Mouse (Mus musculus) MEL-GATA-1-ER (cell line): ENCODE data around the gene Agt.

ENCODE experiments used
- DNase-seq: peaks from one replicate; pipeline ENCODE4 v3.0.0-alpha.2; 2012; ENCODE audit warnings: low read depth; ENCODE audit errors: extremely low read depth

Gene Agt

DNA sequence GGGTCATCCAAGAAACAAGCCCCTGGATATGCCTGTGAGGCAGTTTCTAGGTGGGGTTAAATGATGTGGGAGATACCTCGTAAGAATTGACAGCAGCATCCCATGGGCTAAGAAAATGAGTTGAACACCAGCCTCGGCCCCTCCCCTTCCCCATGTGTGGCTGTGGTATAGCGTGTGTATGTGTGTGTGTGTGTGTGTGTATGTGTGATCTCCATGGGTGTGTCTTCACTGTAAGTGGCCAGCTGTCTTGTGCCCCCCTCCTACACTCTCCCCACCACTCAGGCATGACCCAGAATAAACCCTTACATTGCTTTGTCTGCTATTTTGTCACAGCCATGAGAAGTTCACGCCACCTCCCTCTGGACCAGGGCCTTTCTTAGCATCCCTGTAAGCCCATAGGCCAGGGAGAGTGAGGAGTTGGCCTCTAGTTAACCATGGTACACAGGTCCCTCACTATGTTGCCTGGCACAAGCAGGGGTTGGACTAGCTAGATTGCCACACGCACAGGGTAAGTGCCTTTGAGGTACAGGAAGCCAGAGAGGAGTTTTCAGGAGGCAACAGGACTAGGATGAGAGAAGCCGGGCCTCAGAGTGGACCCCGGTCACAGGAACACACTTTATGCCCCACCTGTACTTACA is 14.3 kb downstream of the Agt start:
- no peak for DNase-seq

GRCm38 (mm10) chr8:124551011-124551661 is 18.4 kb downstream of the Agt start:
- DNase-seq: no peak

DNA sequence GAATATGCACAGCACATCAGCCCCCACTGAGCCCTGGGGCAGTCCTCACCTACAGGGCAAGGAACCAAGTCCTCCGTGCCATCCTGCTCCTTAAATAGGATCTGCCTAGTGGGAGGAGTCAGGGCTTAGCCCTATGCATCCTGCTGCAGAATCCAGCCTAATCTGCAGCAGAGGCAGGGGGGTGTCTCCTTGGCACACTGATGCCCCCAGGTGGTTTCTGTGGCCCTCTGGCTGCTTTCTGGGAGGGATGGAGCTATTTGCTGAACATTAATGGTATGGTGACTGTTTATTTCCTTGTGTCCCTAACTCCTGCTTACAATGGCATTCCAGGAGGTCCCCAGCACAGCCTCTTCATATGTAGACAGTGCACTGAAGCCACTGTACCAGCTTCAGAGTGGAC is 21.3 kb downstream of the Agt start:
- no peak for DNase-seq

- DNase-seq: no peak
Observed at GRCm38 (mm10) chr8:124547269-124547668, 22.2 kb downstream of the Agt start.

DNA sequence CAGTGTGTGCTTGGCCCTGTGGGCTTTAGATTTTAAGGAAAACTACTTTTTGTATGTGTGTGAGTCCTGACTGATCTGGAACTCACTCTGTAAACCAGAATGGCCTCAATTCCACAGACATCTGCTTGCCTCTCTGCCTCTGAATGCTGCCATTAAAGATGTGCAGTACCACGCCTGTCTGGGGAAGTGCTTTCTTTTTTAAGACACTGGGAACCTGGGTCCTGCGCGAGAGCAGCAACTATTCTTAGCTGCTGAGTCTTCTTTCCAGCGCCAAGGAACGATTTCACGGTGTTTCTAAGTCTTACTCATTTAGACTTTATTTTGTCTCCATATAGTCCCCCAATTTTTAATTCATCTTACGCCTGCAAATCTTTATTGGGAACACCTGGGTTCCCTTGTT is 22.7 kb downstream of the Agt start:
- DNase-seq: no peak

- no peak for DNase-seq
Observed at GRCm38 (mm10) chr8:124546371-124546770, 23.1 kb downstream of the Agt start.

DNA sequence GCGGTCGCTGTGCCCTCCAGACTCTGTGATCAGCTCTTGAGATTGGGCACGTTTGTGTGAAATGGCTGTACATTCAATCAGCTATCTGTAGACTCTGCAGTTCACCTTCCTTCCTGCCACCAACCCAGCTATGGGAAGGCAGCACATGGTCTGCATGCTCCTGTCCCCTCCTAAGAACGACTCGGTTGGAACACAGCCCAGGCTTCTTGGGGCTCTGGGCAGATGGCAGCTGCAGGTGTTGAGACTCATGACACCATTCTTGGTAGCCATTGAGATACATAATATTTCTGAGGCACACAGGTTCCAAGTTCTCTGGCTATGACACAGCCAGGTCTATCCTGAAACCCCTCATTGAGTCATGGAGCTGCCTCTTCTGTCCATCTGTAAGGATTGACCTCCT is 26.2 kb downstream of the Agt start:
- DNase-seq: no peak

DNA sequence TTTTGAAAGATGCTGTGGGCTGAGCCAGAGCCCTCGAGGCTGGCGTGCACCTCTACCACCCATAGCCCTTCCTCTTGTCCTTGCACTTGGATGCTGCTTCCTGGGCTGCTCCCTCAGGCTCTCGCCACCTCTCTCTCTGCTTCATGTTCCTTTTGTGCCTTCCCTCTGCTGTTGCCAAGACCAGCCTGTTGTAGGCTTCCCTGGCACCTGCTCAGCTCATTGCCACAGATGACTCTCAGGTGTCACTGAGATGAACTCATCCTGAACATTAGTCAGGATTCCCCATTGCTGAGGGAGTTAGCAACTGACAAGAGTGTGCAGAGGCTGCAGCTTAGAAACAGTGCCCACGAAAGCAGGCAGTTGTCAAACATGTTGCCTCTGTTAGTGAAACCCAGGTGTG is 27.5 kb downstream of the Agt start:
- no peak for DNase-seq

DNA sequence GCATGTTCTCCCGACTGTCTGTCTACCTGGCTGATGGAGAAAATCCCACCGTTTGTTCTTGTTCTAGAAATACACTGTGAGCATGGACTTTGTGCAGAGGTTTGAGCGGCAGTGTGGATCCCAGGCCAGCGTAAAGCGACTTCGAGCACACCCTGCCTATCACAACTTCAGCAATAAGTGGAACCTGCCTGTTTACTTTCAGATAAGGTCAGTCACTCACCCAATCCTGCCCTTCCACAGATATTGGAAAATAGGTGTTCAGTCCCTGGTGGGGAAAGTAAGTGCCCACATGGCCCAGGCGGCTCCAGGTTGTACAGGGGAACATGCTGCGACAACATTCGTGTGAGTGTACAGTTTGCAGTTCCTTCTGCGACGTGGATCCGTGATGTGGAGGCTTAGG is 28.6 kb downstream of the Agt start:
- DNase-seq: no peak

GRCm38 (mm10) chr8:124535451-124535850 is 34.1 kb downstream of the Agt start:
- DNase-seq: no peak

DNA sequence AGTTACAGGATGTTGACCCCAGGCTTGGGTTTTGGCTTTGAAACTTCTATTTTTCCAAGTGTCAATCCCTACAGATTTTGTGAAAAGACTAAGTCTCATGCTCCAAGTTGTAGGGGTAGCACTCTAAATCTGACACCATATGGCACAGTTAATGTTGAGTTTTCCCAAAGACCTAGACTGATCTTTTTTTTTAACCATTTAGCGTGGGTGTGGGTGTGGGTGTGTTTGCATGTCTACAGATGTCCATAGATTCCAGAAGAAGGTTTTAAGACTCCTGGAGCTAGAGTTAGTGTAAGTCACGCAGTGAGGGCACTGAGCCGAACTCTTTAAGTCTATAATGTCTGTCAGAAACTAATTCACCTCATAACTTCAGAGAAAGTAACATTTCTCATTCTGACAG is 36.9 kb downstream of the Agt start:
- no peak for DNase-seq

- no peak for DNase-seq
Observed at GRCm38 (mm10) chr8:124530996-124531395, 38.5 kb downstream of the Agt start.

- no peak for DNase-seq
Observed at GRCm38 (mm10) chr8:124530556-124530955, 39.0 kb downstream of the Agt start.

DNA sequence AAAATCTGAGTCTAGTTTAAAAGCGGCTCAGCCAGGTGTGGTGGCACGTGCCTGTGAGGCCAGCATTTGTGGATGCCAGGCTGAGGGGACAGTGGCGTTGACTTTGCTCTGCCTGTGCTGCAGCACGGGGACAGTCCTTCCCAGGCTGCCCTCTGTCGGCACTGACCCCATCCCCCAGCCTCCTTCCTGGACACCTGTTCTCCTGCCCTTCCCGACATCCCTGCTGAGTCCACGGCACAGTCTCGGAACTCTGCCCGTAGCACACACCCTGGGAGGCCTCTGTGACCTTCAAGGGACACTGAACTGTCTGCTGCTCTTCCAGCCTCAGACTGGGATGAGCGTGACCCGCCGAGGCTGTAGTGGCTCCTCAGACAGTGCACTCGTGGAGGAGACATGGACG is 39.4 kb downstream of the Agt start:
- DNase-seq: no peak

DNA sequence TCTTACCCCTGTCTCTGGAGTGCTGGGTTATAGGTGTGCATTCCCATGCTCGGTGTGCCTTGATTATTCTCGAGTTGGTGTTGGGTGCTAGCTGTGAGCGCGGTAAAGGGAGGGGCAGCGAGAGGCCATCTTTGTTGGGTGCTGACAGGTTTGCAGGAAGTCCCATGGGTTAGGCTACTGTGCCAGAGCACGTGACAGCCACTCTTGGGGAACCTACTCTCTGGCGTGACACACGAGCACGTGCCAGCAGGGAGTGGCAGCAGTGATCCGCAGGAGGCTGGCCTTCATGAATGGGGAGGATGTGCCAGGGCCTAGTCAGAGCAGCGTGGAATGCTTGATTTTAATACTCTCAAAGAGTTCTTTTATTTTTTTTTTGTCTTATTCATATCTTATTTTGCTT is 43.2 kb downstream of the Agt start:
- DNase-seq: no peak

- DNase-seq: no peak
Observed at GRCm38 (mm10) chr8:124521946-124522345, 47.6 kb downstream of the Agt start.

- DNase-seq: peak; percentile 83
Observed at GRCm38 (mm10) chr8:124520249-124521080, 49.0 kb downstream of the Agt start, which contains the start of gene Cog2. Gene Cog2, plus strand, starts transcription at chr8:124520767.

DNA sequence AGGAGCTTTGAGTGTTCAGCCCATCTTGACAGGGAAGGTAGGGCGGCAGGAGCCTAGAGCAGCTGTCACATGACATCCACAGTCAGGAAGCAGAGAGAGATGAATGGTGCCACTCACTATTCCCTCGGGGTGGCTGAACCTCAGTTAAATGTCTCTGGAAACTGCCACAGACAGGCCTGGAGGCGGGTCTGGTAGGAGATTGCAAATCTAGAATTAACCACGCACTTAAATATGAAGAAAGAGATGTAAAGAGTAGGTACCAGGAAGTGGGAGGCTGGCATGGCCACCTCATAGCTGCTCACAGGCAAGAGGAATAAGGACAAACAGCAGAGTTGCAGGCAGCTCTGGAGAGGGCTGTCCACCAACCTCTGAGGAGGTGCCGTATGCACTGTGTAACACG is 52.4 kb downstream of the Agt start:
- no peak for DNase-seq

DNA sequence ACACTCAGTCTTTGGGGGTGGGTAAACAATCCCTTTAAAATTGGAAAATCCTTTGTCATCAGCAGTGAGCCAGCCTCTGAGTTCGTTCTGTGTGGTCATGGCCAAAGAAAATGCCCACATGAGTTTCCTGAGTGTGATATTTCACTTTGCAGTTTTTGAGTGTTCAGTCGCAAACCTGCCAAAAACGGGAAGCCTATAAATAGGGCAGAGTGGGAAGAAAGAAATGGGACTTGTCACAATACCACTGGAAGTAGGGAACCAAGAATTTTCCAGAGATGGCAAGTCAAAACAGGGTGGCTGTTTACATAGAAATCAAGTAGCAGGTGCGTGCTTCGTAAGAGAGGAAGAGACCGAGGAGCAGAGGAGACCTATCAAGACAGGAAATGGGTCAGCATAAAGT is 53.0 kb downstream of the Agt start:
- DNase-seq: no peak

- DNase-seq: no peak
Observed at GRCm38 (mm10) chr8:124516039-124516438, 53.5 kb downstream of the Agt start.

GRCm38 (mm10) chr8:124509156-124509555 is 60.4 kb downstream of the Agt start:
- no peak for DNase-seq

GRCm38 (mm10) chr8:124508321-124508695 is 61.2 kb downstream of the Agt start:
- DNase-seq: no peak
